Mouse (Mus musculus): ENCODE measurements around the gene Ero1lb.

DNA sequence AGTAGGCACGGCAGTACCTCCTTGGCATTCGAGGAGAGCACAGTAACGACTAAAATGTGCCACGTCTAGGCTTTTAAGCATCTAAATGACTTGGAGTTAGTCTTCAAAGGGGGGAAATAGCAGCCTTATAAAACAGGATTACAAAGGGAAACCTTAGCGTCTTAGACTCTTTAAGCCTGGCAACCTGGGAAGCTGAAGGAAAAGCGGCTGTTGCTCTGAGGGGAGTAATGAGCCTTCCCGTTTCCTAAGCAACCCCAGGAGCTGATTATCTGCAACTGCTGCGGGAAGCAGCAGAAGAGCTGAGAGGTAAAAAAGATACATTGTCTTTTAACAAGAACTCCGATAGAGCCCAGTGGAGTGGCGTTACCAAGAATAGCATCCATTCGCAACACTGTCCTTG is 26.0 kb upstream of the Ero1lb start:
- TF ChIP-seq POLR2A (IDR thresholded peaks at IDR 0.05; ENCODE audit: borderline replicate concordance, low read depth, low read length) (no peak), CTCF (IDR thresholded peaks at IDR 0.05; ENCODE audit: low read depth, low read length) (no peak)
